Mouse (Mus musculus): ENCODE measurements around the gene Fam81b. TPM values are rescaled to one million over a fixed set of nuclear protein-coding genes. Genes with fewer than 3 reads are reported as not detected.
A peak's percentile ranks its signal among the peaks of the same experiment; 100 is the strongest.

The Fam81b gene
- polyA plus RNA-seq, 1 experiment from 2014 or later: not detected

- H3K36me3 ChIP-seq (ENCODE audit: insufficient read depth): peaks cover 60% of the 10 kb centered on the region
- no peak overlapping the region for H3K4me3 ChIP-seq (ENCODE audit: low read depth, low read length)
- no peaks in the 10 kb centered on the region for H3K27me3 ChIP-seq (ENCODE audit: insufficient read depth, low read length)
- DNase-seq (peak; percentile 35), ATAC-seq (ENCODE audit: insufficient read depth) (no peak)
- no peak overlapping the region for H3K9ac ChIP-seq
- no peaks in the 10 kb centered on the region for H3K9me3 ChIP-seq (ENCODE audit: low read depth, low read length)
- TF ChIP-seq CTCF (IDR thresholded peaks at IDR 0.05; ENCODE audit: low read depth): no peak
- H3K4me2 ChIP-seq: no peak overlapping the region
- 64% methylated on average over 3 of the region's 3 CpGs for WGBS
- H3K4me1 ChIP-seq (ENCODE audit: insufficient read depth): no peaks in the 10 kb centered on the region
- H3K27ac ChIP-seq (ENCODE audit: low read depth): no peak overlapping the region
Measured at GRCm38 (mm10) chr13:76157099-76157498, 147.8 kb downstream of the Fam81b start.

Small RNAs within 50 kb of the gene (microRNA-seq; reads per million reads assigned to microRNA genes)
- not detected for gene Gm24025 (ENCODE audit: borderline number of aligned reads)

Other genes starting within 250 kb of the Fam81b start
- 0.13 TPM in 1 of 2 replicates, not detected in the other for gene Gpr150, start 248.1 kb downstream of the Fam81b start, polyA plus RNA-seq (2014; fragmentation: Nextera tagmentation; extraction: Ambion mirVana)
- gene Arsk, start 206.4 kb downstream of the Fam81b start, polyA plus RNA-seq (2014; fragmentation: Nextera tagmentation; extraction: Ambion mirVana): 7.6 and 8.1 TPM in 2 replicates
- 19.8 and 22.1 TPM in 2 replicates for gene Ttc37, start 206.3 kb downstream of the Fam81b start, polyA plus RNA-seq (2014; fragmentation: Nextera tagmentation; extraction: Ambion mirVana)
- gene Mctp1, start 79.5 kb upstream of the Fam81b start, polyA plus RNA-seq (2014; fragmentation: Nextera tagmentation; extraction: Ambion mirVana): 0.64 and 0.82 TPM in 2 replicates

Measured in lung, embryonic 14.5 days (tissue).